Mouse (Mus musculus) myocyte (in vitro differentiated cells): ENCODE results near the gene Rcc1.

ENCODE experiments used
- CEBPB ChIP-seq: IDR thresholded peaks from 2 replicates; pipeline ENCODE4 v1.6.1; 2011; ENCODE audit warnings: mild to moderate bottlenecking, moderate library complexity; ENCODE audit not compliant: poor library complexity, insufficient read depth, severe bottlenecking
- E2F4 ChIP-seq: IDR thresholded peaks from one replicate; pipeline ENCODE4 v1.6.1; 2011; ENCODE audit warnings: mild to moderate bottlenecking, control low read depth, moderate library complexity; ENCODE audit not compliant: insufficient read depth
- MAX ChIP-seq: IDR thresholded peaks from one replicate; pipeline ENCODE4 v1.6.1; 2011; ENCODE audit warnings: low read depth, mild to moderate bottlenecking, control low read depth
- MYOD1 ChIP-seq, 3 experiments: IDR thresholded peaks; one replicate each; pipeline ENCODE4 v1.6.1; 2011; ENCODE audit warnings: control low read depth in 2 of 3, low read depth in 2 of 3, mild to moderate bottlenecking in 2 of 3, moderate library complexity in 1 of 3; ENCODE audit not compliant: insufficient read length in 2 of 3, control insufficient read depth in 1 of 3
- MYOG ChIP-seq, 3 experiments: IDR thresholded peaks; one replicate each; pipeline ENCODE4 v1.6.1; 2011; ENCODE audit warnings: control low read depth in 2 of 3, low read depth in 2 of 3, mild to moderate bottlenecking in 2 of 3; ENCODE audit not compliant: insufficient read length in 2 of 3, control insufficient read depth in 1 of 3, insufficient read depth in 1 of 3
- POLR2A ChIP-seq: IDR thresholded peaks from one replicate; pipeline ENCODE4 v1.6.1; 2011; ENCODE audit warnings: low read depth, mild to moderate bottlenecking, control low read depth, moderate library complexity; ENCODE audit not compliant: insufficient read length
- POLR2AphosphoS2 ChIP-seq: IDR thresholded peaks from one replicate; pipeline ENCODE4 v1.6.1; 2011; ENCODE audit warnings: low read depth, control low read depth; ENCODE audit not compliant: insufficient read length
- REST ChIP-seq: IDR thresholded peaks from one replicate; pipeline ENCODE4 v1.6.1; 2011; ENCODE audit warnings: mild to moderate bottlenecking, control low read depth, moderate library complexity; ENCODE audit not compliant: insufficient read depth, insufficient read length
- SRF ChIP-seq: IDR thresholded peaks from one replicate; pipeline ENCODE4 v1.6.1; 2011; ENCODE audit warnings: low read depth; ENCODE audit not compliant: control insufficient read depth, insufficient read length
- TCF12 ChIP-seq: IDR thresholded peaks from one replicate; pipeline ENCODE4 v1.6.1; 2011; ENCODE audit warnings: mild to moderate bottlenecking, control low read depth; ENCODE audit not compliant: poor library complexity, insufficient read depth, severe bottlenecking
- TCF3 ChIP-seq: IDR thresholded peaks from one replicate; pipeline ENCODE4 v1.6.1; 2011; ENCODE audit warnings: low read depth, control low read depth; ENCODE audit not compliant: insufficient read length
- USF1 ChIP-seq: IDR thresholded peaks from one replicate; pipeline ENCODE4 v1.6.1; 2011; ENCODE audit warnings: low read depth, mild to moderate bottlenecking, control low read depth, moderate library complexity

DNA sequence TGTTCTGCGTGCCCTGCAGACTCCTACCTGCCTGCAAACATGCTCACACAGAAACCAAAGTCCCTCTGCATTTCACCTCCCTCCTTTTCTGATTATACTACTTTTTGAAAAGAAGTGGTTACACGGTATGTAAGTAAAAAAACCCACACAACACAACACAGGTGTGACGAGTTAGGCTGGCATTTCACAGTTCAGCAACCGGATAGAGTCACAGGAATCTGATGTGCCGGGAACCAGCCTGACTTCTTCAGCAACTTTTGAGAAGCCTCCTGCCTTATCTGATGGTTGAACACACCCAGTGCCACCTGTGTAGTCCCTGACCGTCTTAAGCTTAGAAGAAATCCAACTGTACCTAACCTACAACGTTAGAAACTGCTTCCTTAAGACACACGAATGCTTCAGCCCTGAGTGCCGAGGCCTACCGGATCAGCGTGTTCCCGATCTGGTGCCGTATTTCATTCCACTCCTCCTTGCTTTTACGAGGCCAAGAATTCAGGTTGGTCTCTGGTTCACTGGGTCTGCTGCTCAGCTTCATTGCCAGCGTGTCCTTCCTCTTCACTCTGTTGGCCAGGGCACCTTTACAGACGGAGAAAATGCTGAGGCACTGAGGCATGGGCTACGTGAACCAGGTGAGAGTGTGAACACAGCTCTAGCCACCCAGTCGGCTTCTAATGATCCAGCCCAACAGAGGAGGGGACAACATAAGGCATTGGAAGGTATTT is 14.2 kb upstream of the Rcc1 start:
- no peak for TF ChIP-seq MAX
- TF ChIP-seq TCF3, result no peak
- no peak for TF ChIP-seq TCF12
- TF ChIP-seq POLR2A, result no peak
- no peak for TF ChIP-seq E2F4
- no peak for TF ChIP-seq POLR2AphosphoS2
- no peak for TF ChIP-seq USF1
- no peak for TF ChIP-seq MYOG (IDR thresholded peaks at IDR 0.05; ENCODE audit: control insufficient read depth in 1 of 3, insufficient read depth in 1 of 3, insufficient read length in 2 of 3, low read depth in 2 of 3)
- TF ChIP-seq CEBPB, result no peak
- TF ChIP-seq MYOD1 (IDR thresholded peaks at IDR 0.05; ENCODE audit: control insufficient read depth in 1 of 3, insufficient read length in 2 of 3, low read depth in 2 of 3), result no peak
- no peak for TF ChIP-seq REST
- no peak for TF ChIP-seq SRF
